8 mouse cellular contexts compared by ENCODE assay signal in genomic region chr13:6647992-6648668, GRCm38 (mm10). TPM values are rescaled to one million over a fixed set of nuclear protein-coding genes. Genes with fewer than 3 reads are reported as not detected.
DNase-seq lines count a peak whose midpoint lies in the region; ATAC-seq and TF ChIP-seq lines count a peak whose summit lies in the region.

No protein-coding gene starts in this region.

- peak overlapping the region; percentile 93 for H3K27ac ChIP-seq in heart, embryonic 13.5 days (replicated peaks)
- H3K27ac ChIP-seq in CH12.LX (ENCODE audit: insufficient read depth, low read depth), result peak overlapping the region; percentile 5; the same call in 1 of the 2 replicates
- H3K27ac ChIP-seq in hindbrain, embryonic 12.5 days, result peak overlapping the region; percentile 57
- peak overlapping the region; percentile 40 for H3K27ac ChIP-seq in midbrain, embryonic 13.5 days

- DNase-seq in heart, postnatal 10 days, result no peak
- no peak for DNase-seq in CH12.LX (ENCODE audit: extremely low read depth)
- DNase-seq in cerebellum, adult 18-20 months, result peak; percentile 46 to 56
- no peak for DNase-seq in adrenal gland, postnatal 10 days
- DNase-seq in thymus, postnatal 25 days, result no peak

- TF ChIP-seq EP300 in CH12.LX (IDR thresholded peaks at IDR 0.05; ENCODE audit: low read length), result no peak

- TF ChIP-seq RAD21 in CH12.LX (IDR thresholded peaks at IDR 0.05; ENCODE audit: low read depth, low read length), result no peak

- no peaks in the 10 kb centered on the region for H3K27me3 ChIP-seq in heart, embryonic 13.5 days (replicated peaks)
- no peaks in the 10 kb centered on the region for H3K27me3 ChIP-seq in CH12.LX (replicated peaks)
- H3K27me3 ChIP-seq in hindbrain, embryonic 12.5 days, result no peaks in the 10 kb centered on the region
- H3K27me3 ChIP-seq in midbrain, embryonic 13.5 days, result peaks cover 17% of the 10 kb centered on the region; the same call in 1 of the 2 replicates

- no peaks in the 10 kb centered on the region for H3K9me3 ChIP-seq in heart, embryonic 13.5 days
- H3K9me3 ChIP-seq in CH12.LX (replicated peaks; ENCODE audit: low read length), result no peaks in the 10 kb centered on the region
- H3K9me3 ChIP-seq in hindbrain, embryonic 12.5 days (replicated peaks), result no peaks in the 10 kb centered on the region
- no peaks in the 10 kb centered on the region for H3K9me3 ChIP-seq in midbrain, embryonic 13.5 days

- peaks cover 45% of the 10 kb centered on the region for H3K79me2 ChIP-seq in CH12.LX (replicated peaks; ENCODE audit: control insufficient read depth, extremely low read depth, insufficient read depth, poor library complexity, severe bottlenecking)

- H3K9ac ChIP-seq in heart, embryonic 13.5 days, result peak overlapping the region; percentile 90
- peak overlapping the region; percentile 78 for H3K9ac ChIP-seq in CH12.LX (ENCODE audit: insufficient read depth, low read depth)
- peak overlapping the region; percentile 72 for H3K9ac ChIP-seq in hindbrain, embryonic 12.5 days
- peak overlapping the region; percentile 75 for H3K9ac ChIP-seq in midbrain, embryonic 13.5 days (replicated peaks)

- 1% methylated on average over 28 of the region's 28 CpGs for WGBS in heart, embryonic 13.5 days
- under 1% methylated on average over 28 of the region's 28 CpGs for WGBS in hindbrain, embryonic 12.5 days
- WGBS in midbrain, embryonic 13.5 days, result 0% methylated on average over 28 of the region's 28 CpGs

- dilution Hi-C loops in CH12.LX (cut with MboI; ENCODE audit: extremely low pct_ligation_motif_present, extremely low pct_unique_long_range_greater_than_20kb, low sequenced_read_pairs), result no loop called here

- H3K4me3 ChIP-seq in heart, embryonic 13.5 days, result peak overlapping the region; percentile 76
- peak overlapping the region; percentile 64 to 95 (median 95) for H3K4me3 ChIP-seq in CH12.LX (replicated peaks in 1 of 3; ENCODE audit: low read depth in 2 of 3, low read length in 2 of 3, poor library complexity in 1 of 3)
- peak overlapping the region; percentile 61 for H3K4me3 ChIP-seq in hindbrain, embryonic 12.5 days
- peak overlapping the region; percentile 67 for H3K4me3 ChIP-seq in midbrain, embryonic 13.5 days (replicated peaks)

- H3K4me2 ChIP-seq in heart, embryonic 13.5 days, result peak overlapping the region; percentile 99
- H3K4me2 ChIP-seq in CH12.LX (ENCODE audit: insufficient read depth, low read depth, poor library complexity, severe bottlenecking), result peak overlapping the region; percentile 79
- H3K4me2 ChIP-seq in hindbrain, embryonic 12.5 days (replicated peaks), result peak overlapping the region; percentile 100
- H3K4me2 ChIP-seq in midbrain, embryonic 13.5 days (replicated peaks), result peak overlapping the region; percentile 98

- intact Hi-C loops in heart, postnatal 10 days (cut with DNase I), result no loop called here

- no peaks in the 10 kb centered on the region for H3K36me3 ChIP-seq in heart, embryonic 13.5 days
- H3K36me3 ChIP-seq in CH12.LX (replicated peaks in 1 of 2; ENCODE audit: control insufficient read depth in 1 of 2, insufficient read depth in 1 of 2, low read length in 1 of 2), result peaks cover 0 to 13% of the 10 kb centered on the region in 2 experiments
- no peaks in the 10 kb centered on the region for H3K36me3 ChIP-seq in hindbrain, embryonic 12.5 days
- H3K36me3 ChIP-seq in midbrain, embryonic 13.5 days, result no peaks in the 10 kb centered on the region

- no peak for TF ChIP-seq POLR2A in CH12.LX (IDR thresholded peaks at IDR 0.05; ENCODE audit: low read depth, low read length)

- peak; percentile 25 for ATAC-seq in heart, embryonic 13.5 days (ENCODE audit: extremely low read depth, insufficient number of reproducible peaks, low FRiP score, low TSS enrichment)
- ATAC-seq in hindbrain, embryonic 12.5 days (ENCODE audit: low FRiP score), result peak; percentile 68
- peak; percentile 49 for ATAC-seq in midbrain, embryonic 13.5 days

- in situ Hi-C loops in CH12.LX (cut with MboI; ENCODE audit: low pct_ligation_motif_present, low pct_unique_long_range_greater_than_20kb, low sequenced_read_pairs), result loop anchor here (25.0 kb wide), 1 partner anchor 786 kb away; the partner anchor contains the start of gene Klf6

- TF ChIP-seq CTCF in CH12.LX (conservative IDR thresholded peaks at IDR 0.05 in 1 of 2, IDR thresholded peaks at IDR 0.05 in 1 of 2; ENCODE audit: low read depth in 2 of 2, low read length in 2 of 2), result no peak

- H3K4me1 ChIP-seq in heart, embryonic 13.5 days, result peaks cover 39% of the 10 kb centered on the region
- H3K4me1 ChIP-seq in CH12.LX (ENCODE audit: control insufficient read depth in 1 of 2, insufficient read depth in 2 of 2), result peaks cover 2 to 42% of the 10 kb centered on the region in 2 experiments; a peak in 3 of 4 replicates
- peaks cover 12% of the 10 kb centered on the region for H3K4me1 ChIP-seq in hindbrain, embryonic 12.5 days
- peaks cover 21% of the 10 kb centered on the region for H3K4me1 ChIP-seq in midbrain, embryonic 13.5 days (replicated peaks)

TF ChIP-seq in CH12.LX, 34 proteins besides CTCF, POLR2A, EP300 and RAD21:
- no peak for TF ChIP-seq NELFE (IDR thresholded peaks at IDR 0.05; ENCODE audit: low read depth, low read length)
- no peak for TF ChIP-seq SMC3 (IDR thresholded peaks at IDR 0.05; ENCODE audit: low read depth, low read length)
- no peak for TF ChIP-seq UBTF (IDR thresholded peaks at IDR 0.05; ENCODE audit: low read depth, low read length)
- no peak for TF ChIP-seq MXI1 (IDR thresholded peaks at IDR 0.05; ENCODE audit: low read depth, low read length)
- no peak for TF ChIP-seq SIN3A (IDR thresholded peaks at IDR 0.05; ENCODE audit: low read length)
- no peak for TF ChIP-seq RCOR1 (conservative IDR thresholded peaks at IDR 0.05; ENCODE audit: low read depth, low read length)
- TF ChIP-seq MAZ (IDR thresholded peaks at IDR 0.05; ENCODE audit: low read depth, low read length), result no peak
- TF ChIP-seq ZMIZ1 (IDR thresholded peaks at IDR 0.05; ENCODE audit: low read depth, low read length), result no peak
- TF ChIP-seq ZKSCAN1 (IDR thresholded peaks at IDR 0.05; ENCODE audit: borderline replicate concordance, low read depth, low read length), result no peak
- no peak for TF ChIP-seq JUND (conservative IDR thresholded peaks at IDR 0.05; ENCODE audit: low read depth, low read length)
- TF ChIP-seq IRF4 (IDR thresholded peaks at IDR 0.05; ENCODE audit: low read depth, low read length), result no peak
- no peak for TF ChIP-seq POLR2AphosphoS2 (IDR thresholded peaks at IDR 0.05; ENCODE audit: low read depth, low read length)
- no peak for TF ChIP-seq BHLHE40 (IDR thresholded peaks at IDR 0.05; ENCODE audit: low read depth, low read length)
- TF ChIP-seq E2F4 (IDR thresholded peaks at IDR 0.05; ENCODE audit: insufficient replicate concordance, low read depth, low read length), result no peak
- no peak for TF ChIP-seq TCF12 (IDR thresholded peaks at IDR 0.05; ENCODE audit: low read depth, low read length)
- TF ChIP-seq KAT2A (IDR thresholded peaks at IDR 0.05; ENCODE audit: insufficient replicate concordance, low read length), result no peak
- no peak for TF ChIP-seq MAX (IDR thresholded peaks at IDR 0.05; ENCODE audit: low read length)
- TF ChIP-seq USF1 (IDR thresholded peaks at IDR 0.05; ENCODE audit: low read depth, low read length), result no peak
- no peak for TF ChIP-seq MEF2A (IDR thresholded peaks at IDR 0.05; ENCODE audit: borderline replicate concordance, low read depth, low read length)

RNA-seq across cellular contexts. Expression of gene Pfkp, which starts 0.4 kb away (rescaled TPM):
- polyA plus RNA-seq in heart, embryonic 13.5 days (2015; fragmentation: Nextera tagmentation; extraction: Ambion mirVana), result 170 and 188 TPM in 2 replicates
- 10 to 100 TPM; 67.3 to 78.2 TPM for total RNA-seq in heart, postnatal 10 days (2021)
- total RNA-seq in CH12.LX (2012; rRNA removed), result 247 and 417 TPM in 2 replicates
- 204 and 211 TPM in 2 replicates for total RNA-seq in CH12.LX (2014; rRNA removed)
- 239 and 265 TPM in 2 replicates for polyA plus RNA-seq in CH12.LX (2012; ENCODE audit: insufficient read length, low read depth)
- polyA plus RNA-seq in hindbrain, embryonic 12.5 days (2016; fragmentation: Nextera tagmentation; extraction: Ambion mirVana), result 84.9 and 91.5 TPM in 2 replicates
- 135 and 141 TPM in 2 replicates for polyA plus RNA-seq in midbrain, embryonic 13.5 days (2015; fragmentation: Nextera tagmentation; extraction: Ambion mirVana)
- total RNA-seq in adrenal gland, postnatal 10 days (2021), result 10 to 100 TPM; 46.2 to 49.2 TPM

Comparison
In these comparisons a context has a peak if more than half of its experiments do, and no peak if none do; other contexts are left out.
1. H3K27ac ChIP-seq: peak in every context shown above with its lines; median percentile 93 in heart, embryonic 13.5 days; 57 in hindbrain, embryonic 12.5 days; 40 in midbrain, embryonic 13.5 days; 5 in CH12.LX.
2. DNase-seq: peak in cerebellum, adult 18-20 months (2 of 2); none in heart, postnatal 10 days (0 of 2), CH12.LX (single experiment), adrenal gland, postnatal 10 days (single experiment) and thymus, postnatal 25 days (single experiment).
3. Peak in every context shown above with its lines, with median percentiles within 50 percentile points of each other: ATAC-seq, H3K4me2 ChIP-seq, H3K4me3 ChIP-seq and H3K9ac ChIP-seq.